Mouse (Mus musculus) liver, adult 2 months (tissue): ENCODE data around the gene Cfap157.

Source experiments
- CTCF ChIP-seq: fragments of 200-500 bp; IDR thresholded peaks from 2 replicates; pipeline ENCODE4 v1.5.1; 2011; ENCODE audit warnings: low read depth, low read length, control low read depth
- POLR2A ChIP-seq: fragments of 200-500 bp; IDR thresholded peaks from 2 replicates; pipeline ENCODE4 v1.6.1; 2011; ENCODE audit warnings: low read length, control low read depth; ENCODE audit not compliant: insufficient read depth; ENCODE audit errors: extremely low read depth

DNA sequence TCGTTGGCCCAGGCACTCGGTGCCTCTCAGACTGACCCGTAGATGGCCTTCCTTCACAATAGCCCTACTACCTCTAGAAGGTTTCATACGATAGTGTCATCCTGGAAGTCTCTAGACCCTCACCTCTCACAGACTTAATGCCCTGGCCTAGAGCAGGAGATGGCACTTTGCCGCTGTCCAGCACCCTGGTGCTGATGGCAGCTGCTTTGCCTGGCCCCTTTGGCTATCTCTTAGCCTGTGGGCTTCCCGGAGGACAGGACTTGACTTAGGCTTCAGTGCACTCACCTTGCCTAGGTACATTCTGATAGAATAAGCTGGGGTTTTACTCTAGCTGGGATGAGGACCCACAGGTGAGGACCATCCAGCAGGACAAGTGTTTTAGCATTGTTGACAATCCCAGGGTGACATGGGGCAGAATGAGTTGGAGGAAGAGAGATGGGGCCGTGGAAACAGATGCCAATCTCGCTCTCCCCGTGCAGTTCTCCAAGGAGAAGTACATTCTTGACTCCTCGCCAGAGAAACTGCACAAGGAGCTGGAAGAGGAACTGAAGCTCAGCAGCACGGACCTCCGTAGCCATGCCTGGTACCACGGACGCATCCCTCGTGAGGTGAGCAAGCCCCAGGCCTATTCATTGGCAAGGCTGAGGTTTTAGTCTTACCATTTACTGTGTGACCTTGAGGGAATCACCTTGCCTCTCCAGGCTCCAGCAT, 39.8 kb downstream of the Cfap157 start:
- TF ChIP-seq POLR2A (no peak), CTCF (no peak)
